Mouse (Mus musculus) brain, adult 2 months (tissue): ENCODE measurements at regions not wholly inside any gene's neighbourhood (a gene's known extent, or its start where the extent isn't known, plus 50 kb on each side); places are given as distances from the start of the nearest gene placed in this dataset.

Experiments used
- DNase-seq: peaks from one replicate; pipeline ENCODE4 v3.0.0; 2011; ENCODE audit warnings: low read depth, low spot score

DNA sequence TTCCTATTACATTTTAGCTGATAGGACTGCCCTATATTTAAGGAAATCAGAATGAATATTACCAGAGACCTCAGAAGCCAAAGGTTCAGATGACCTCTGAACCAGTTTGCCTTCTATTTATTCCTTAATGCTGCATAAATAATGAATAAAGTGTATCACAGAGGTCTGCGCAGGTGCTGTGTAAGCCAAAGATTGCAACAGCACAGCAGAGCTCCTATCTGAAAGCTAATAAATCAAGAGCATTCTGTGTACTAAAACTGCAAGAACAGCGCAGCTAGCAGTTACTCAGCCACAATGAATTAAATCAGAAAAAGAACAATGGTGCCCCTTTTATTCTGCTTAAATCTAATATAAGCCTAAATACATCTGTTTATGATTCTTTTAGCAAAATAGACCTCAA lies 1208.5 kb downstream of the Rapgef2 start:
- DNase-seq: no peak

DNA sequence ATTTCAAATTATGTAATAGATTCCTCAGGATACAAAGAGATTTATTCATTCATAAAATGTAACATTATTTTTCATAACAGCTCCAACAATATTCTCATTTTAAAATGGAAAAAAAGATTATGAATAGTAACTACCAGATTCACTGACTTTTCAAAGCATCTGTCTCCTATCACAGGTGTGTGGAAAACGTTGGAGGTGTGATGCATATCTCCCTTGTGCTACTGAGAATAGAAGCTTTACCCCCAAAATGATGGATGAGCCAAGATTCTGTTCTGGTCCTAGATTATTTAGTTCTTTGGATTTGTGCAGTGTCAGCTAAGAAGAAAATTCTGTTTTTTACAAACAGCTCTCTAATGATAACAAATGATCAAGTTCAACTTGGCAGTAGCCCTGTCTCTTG lies 1209.0 kb downstream of the Rapgef2 start:
- DNase-seq: peak; percentile 61

DNA sequence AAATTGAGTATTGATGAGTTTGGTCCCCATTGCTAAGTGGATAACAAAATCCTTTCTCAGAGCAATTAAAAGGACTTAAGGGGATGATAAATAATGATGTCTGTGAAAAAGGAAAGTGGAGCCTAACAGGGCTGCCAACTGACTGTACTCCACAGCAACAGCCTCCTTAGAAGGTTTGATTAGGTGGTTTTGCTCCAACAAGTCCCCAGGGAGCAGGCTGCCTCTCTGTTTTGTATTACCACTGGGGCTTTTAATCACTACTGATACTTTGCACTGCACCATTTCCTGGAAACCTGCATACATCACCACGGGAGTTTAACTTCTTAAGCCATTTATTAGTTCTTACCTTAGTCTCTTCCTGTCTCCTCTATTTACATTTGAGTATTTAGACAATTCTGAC lies 1213.3 kb downstream of the Rapgef2 start:
- no peak for DNase-seq

- DNase-seq: peak; percentile 33
Observed at GRCm38 (mm10) chr3:78067113-78067639, 1219.1 kb downstream of the Rapgef2 start.

- DNase-seq: peak; percentile 33
Observed at GRCm38 (mm10) chr3:78066336-78066735, 1220.0 kb downstream of the Rapgef2 start.

DNA sequence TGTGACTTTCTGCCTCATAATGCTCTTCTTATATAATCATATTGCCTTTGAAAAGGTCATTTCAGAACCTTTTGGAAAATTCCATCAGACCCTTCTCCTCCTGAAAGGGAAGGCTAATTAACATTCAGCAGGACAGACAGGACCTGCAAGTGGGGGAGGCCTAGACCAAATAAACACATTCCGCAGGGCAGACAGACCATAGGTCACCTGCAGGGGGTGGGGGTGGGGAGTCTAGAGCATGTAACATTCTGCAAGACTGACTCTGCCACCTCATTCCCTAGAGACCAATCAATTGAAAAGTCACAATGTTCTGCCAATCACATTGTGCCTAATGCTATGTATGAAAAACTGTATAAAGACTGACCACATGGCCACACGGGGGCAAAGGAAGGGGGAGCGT lies 1223.8 kb downstream of the Rapgef2 start:
- DNase-seq: no peak

DNA sequence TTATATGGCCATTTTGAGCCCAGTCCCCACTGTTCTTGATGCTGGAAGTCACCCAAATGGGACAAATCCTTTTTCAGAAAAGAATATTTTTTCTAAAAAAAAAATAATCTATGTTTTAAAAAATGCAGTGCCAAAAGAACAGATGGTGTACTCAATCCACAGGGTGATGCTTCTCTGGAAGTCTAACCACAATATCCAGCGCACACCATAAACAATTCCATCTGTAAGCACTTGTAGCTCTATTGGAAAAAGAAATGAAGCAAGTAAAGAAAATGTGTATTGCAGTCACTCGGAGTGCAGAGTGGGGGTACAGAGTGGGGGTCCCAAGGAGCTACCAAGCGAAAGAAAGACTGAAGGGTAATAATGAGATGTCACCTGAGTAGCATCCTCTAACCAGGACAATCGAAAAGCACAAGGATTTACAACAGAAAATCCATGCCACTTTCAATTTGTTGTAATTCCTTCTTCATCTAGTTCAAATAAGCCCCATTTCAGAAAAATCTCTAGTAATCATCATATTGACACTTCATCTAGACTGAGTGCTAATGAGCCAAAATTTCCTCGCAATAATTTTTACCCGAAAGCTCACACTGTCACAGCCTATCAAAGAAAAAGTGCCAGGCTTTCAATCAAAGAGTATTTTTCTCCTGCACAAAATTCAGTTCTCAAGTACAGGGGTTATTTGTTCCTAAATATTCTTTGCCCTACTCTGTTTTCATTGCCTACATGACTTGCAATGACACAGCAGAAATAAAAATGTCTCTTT lies 1226.3 kb downstream of the Rapgef2 start:
- peak; percentile 76 for DNase-seq
